Mouse (Mus musculus) G1E (cell line): ENCODE results near the gene Wap. TPM values are rescaled to one million over a fixed set of nuclear protein-coding genes. Genes with fewer than 3 reads are reported as not detected.

Experiments used
- ATAC-seq: 2 replicates; pipeline ENCODE4 v1.8.0; 2016; ENCODE audit warnings: mild to moderate bottlenecking; ENCODE audit not compliant: insufficient number of reproducible peaks, poor library complexity, low FRiP score, severe bottlenecking; ENCODE audit errors: extremely low read depth
- DNase-seq: peaks from one replicate; pipeline ENCODE4 v3.0.0; 2012; ENCODE audit warnings: low spot score
- H3K27me3 ChIP-seq: 2 replicates; pipeline ENCODE4 v1.6.1; 2012; ENCODE audit warnings: mild to moderate bottlenecking, low read length, inconsistent platforms; ENCODE audit not compliant: insufficient read depth
- H3K36me3 ChIP-seq: replicated peaks from 2 replicates; pipeline ENCODE3; 2012; ENCODE audit warnings: mild to moderate bottlenecking, inconsistent platforms
- H3K4me1 ChIP-seq: 2 replicates; pipeline ENCODE4 v1.6.1; 2012; ENCODE audit warnings: low read depth, low read length, inconsistent platforms, mixed read lengths; ENCODE audit not compliant: insufficient read depth
- H3K4me3 ChIP-seq: 2 replicates; pipeline ENCODE4 v1.5.1; 2012; ENCODE audit warnings: low read depth, mild to moderate bottlenecking, inconsistent platforms, low read length, moderate library complexity, mixed read lengths
- H3K9me3 ChIP-seq: replicated peaks from 2 replicates; pipeline ENCODE4 v1.6.1; 2012; ENCODE audit warnings: inconsistent platforms
- CTCF ChIP-seq: IDR thresholded peaks from 2 replicates; pipeline ENCODE4 v1.5.1; 2012; ENCODE audit warnings: low read depth, low read length, inconsistent platforms, mixed read lengths
- GATA1 ChIP-seq: IDR thresholded peaks from 2 replicates; pipeline ENCODE4 v1.6.1; 2012; ENCODE audit warnings: borderline replicate concordance, low read length, inconsistent platforms, mixed read lengths
- GATA2 ChIP-seq: IDR thresholded peaks from 2 replicates; pipeline ENCODE4 v1.6.1; 2012; ENCODE audit warnings: low read depth, low read length, inconsistent platforms, borderline replicate concordance
- POLR2AphosphoS5 ChIP-seq: IDR thresholded peaks from 2 replicates; pipeline ENCODE4 v1.6.1; 2012; ENCODE audit warnings: low read depth, low read length, inconsistent platforms; ENCODE audit not compliant: insufficient replicate concordance
- TAL1 ChIP-seq: conservative IDR thresholded peaks from 2 replicates; pipeline ENCODE4 v1.6.1; 2012; ENCODE audit warnings: low read depth, low read length, inconsistent platforms, mixed read lengths
- polyA plus RNA-seq: library from polyadenylated mRNA; stranded (reverse); fragments of >175 nt; gene quantifications from 2 replicates; pipeline ENCODE4 v1.2.3, GENCODE M21; 2012
- total RNA-seq, 2 experiments: library from RNA; stranded (forward) in 1 of 2; stranded (reverse) in 1 of 2; fragments of 200-1000 nt in 1 of 2; fragments of >200 nt in 1 of 2; fragmentation: Nextera tagmentation in 1 of 2; gene quantifications; 2 replicates each; pipeline ENCODE4 v1.2.3; 2014 to 2017

The Wap gene
- total and polyA plus RNA-seq, 3 experiments: not detected

DNA sequence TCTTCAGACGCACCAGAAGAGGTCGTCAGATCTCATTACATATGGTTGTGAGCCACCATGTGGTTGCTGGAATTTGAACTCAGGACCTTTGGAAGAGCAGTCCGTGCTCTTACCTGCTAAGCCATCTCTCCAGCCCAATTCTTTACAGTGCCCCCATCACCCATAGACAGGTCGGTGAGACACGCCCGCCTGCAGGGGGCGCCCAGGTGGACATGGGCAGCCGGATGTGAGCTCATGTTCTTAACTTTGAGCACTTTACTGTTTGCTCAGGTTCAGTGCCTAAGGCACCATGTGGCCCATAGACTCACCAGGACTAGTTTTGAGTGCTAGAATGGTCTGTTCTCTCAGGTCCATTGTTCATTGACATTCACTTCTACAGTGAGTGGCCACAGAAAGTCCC, 2.3 kb downstream of the Wap start:
- H3K9me3 ChIP-seq: peaks cover 3% of the 10 kb centered on the region; the same call in 1 of the 2 replicates
- peaks cover 2% of the 10 kb centered on the region; the same call in 1 of the 2 replicates for H3K4me1 ChIP-seq
- no peak for DNase-seq
- no peaks in the 10 kb centered on the region for H3K36me3 ChIP-seq
- TF ChIP-seq TAL1 (no peak), POLR2AphosphoS5 (no peak), CTCF (no peak), GATA2 (no peak), GATA1 (no peak)
- no peak for ATAC-seq
- H3K4me3 ChIP-seq: no peak overlapping the region
- H3K27me3 ChIP-seq: peaks cover 22% of the 10 kb centered on the region

DNA sequence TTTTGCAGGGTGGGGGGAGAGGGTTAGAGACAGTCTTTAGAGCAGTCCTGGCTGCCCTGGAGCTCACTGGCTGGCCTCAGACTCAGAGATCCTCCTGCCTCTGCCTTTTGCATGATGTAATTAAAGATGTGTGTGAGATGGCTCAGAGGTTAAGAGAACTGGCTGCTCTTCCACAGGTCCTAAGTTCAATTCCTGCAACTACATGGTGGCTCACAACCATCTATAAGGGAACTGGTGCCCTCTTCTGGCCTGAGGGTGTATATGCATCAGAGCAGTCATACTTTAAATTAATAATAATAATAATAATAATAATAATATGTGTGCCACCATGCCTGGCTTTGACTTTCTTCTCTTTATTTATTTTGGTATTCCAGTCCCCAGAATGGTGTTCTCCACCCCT, 8.8 kb downstream of the Wap start:
- H3K36me3 ChIP-seq: peaks cover 8% of the 10 kb centered on the region
- H3K4me1 ChIP-seq: peaks cover 31% of the 10 kb centered on the region
- ATAC-seq (no peak), DNase-seq (no peak)
- no peak overlapping the region for H3K4me3 ChIP-seq
- peaks cover 3% of the 10 kb centered on the region; the same call in 1 of the 2 replicates for H3K9me3 ChIP-seq
- TF ChIP-seq TAL1: no peak
- TF ChIP-seq POLR2AphosphoS5: no peak
- TF ChIP-seq CTCF: 0 out of 2 replicates have a peak, but pooled peaks have one; percentile 7
- no peak for TF ChIP-seq GATA1
- TF ChIP-seq GATA2: no peak
- peaks cover 4% of the 10 kb centered on the region for H3K27me3 ChIP-seq

DNA sequence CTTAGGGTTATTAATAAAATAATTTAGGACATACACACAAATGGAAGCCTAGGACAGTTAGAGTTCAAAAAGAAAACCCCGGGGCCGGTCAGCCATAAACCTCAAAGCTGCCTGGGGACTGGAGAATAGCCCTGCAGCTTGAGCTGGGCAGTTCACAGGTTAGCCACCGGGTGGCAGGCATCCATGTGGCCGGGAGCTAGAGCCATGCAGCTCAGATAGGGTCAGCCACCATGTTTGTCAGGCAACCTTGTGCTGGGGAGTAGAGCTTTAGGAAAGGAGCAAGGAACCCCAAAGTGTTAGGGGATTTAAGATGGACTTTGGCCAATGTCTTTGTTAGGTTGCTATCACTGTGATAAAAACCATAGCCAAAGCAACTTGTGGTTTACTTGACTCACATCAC, 9.9 kb downstream of the Wap start:
- TF ChIP-seq GATA1 (no peak), CTCF (peak; percentile 33; the same call in 1 of the 2 replicates), POLR2AphosphoS5 (no peak)
- no peak overlapping the region for H3K4me3 ChIP-seq
- H3K9me3 ChIP-seq: peaks cover 3% of the 10 kb centered on the region; the same call in 1 of the 2 replicates
- ATAC-seq: no peak
- no peaks in the 10 kb centered on the region for H3K27me3 ChIP-seq
- H3K4me1 ChIP-seq: peaks cover 38% of the 10 kb centered on the region
- H3K36me3 ChIP-seq: peaks cover 19% of the 10 kb centered on the region
- no peak for DNase-seq

GRCm38 (mm10) chr11:6627731-6628130, 10.7 kb downstream of the Wap start:
- TF ChIP-seq GATA1: no peak
- no peak for TF ChIP-seq POLR2AphosphoS5
- no peak for TF ChIP-seq GATA2
- TF ChIP-seq CTCF: no peak
- TF ChIP-seq TAL1: no peak
- ATAC-seq: no peak
- Histone ChIP-seq H3K4me1 (peaks cover 46% of the 10 kb centered on the region), H3K4me3 (no peak overlapping the region), H3K9me3 (peaks cover 3% of the 10 kb centered on the region; the same call in 1 of the 2 replicates), H3K27me3 (no peaks in the 10 kb centered on the region), H3K36me3 (peaks cover 28% of the 10 kb centered on the region)
- DNase-seq: no peak

DNA sequence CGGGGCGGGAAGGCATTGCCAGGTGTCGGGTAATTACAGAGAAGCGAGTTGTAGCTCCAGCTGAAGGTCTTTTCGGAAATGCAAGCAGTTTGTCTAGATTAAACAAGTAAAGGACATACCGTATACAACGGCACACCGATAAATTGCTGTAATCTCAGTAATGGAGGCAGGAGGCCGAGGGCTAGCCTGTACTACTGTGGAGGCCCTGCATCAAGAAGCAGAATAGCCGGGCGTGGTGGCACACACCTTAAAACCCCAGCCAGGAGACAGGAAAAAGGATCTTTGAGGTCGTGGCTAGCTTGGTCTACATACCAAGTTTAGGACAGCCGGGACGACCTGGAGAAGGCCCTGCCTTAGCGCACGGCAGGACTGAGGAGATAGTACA, 12.1 kb downstream of the Wap start:
- ATAC-seq (no peak), DNase-seq (no peak)
- Histone ChIP-seq H3K9me3 (no peaks in the 10 kb centered on the region), H3K36me3 (peaks cover 41% of the 10 kb centered on the region), H3K27me3 (no peaks in the 10 kb centered on the region), H3K4me1 (peaks cover 54% of the 10 kb centered on the region), H3K4me3 (peak overlapping the region; percentile 87)
- TF ChIP-seq CTCF (no peak), GATA1 (no peak), POLR2AphosphoS5 (no peak), TAL1 (no peak), GATA2 (no peak)

- H3K27me3 ChIP-seq: no peaks in the 10 kb centered on the region
- no peak for TF ChIP-seq CTCF
- TF ChIP-seq GATA1: no peak
- TF ChIP-seq GATA2: no peak
- TF ChIP-seq POLR2AphosphoS5: no peak
- TF ChIP-seq TAL1: no peak
- peaks cover 48% of the 10 kb centered on the region for H3K36me3 ChIP-seq
- H3K4me1 ChIP-seq: peaks cover 59% of the 10 kb centered on the region
- peak; percentile 87 for DNase-seq
- H3K4me3 ChIP-seq: peak within 1 kb of the TSS; percentile 87
- no peaks in the 10 kb centered on the region for H3K9me3 ChIP-seq
- peak; percentile 69 for ATAC-seq
Measured at GRCm38 (mm10) chr11:6625478-6626387, 12.7 kb downstream of the Wap start, which contains the start of gene Tbrg4. TSS of gene Tbrg4 (minus strand) at chr11:6626067.
